Mouse (Mus musculus) olfactory bulb, adult 2 months (tissue): ENCODE measurements at regions not wholly inside any gene's neighbourhood (a gene's known extent, or its start where the extent isn't known, plus 50 kb on each side); places are given as distances from the start of the nearest gene placed in this dataset.

Source experiments
- CTCF ChIP-seq: fragments of 200-500 bp; IDR thresholded peaks from 2 replicates; pipeline ENCODE4 v1.5.1; 2012; ENCODE audit warnings: low read depth, mild to moderate bottlenecking, low read length, moderate library complexity; ENCODE audit not compliant: insufficient read depth
- POLR2A ChIP-seq: fragments of 200-500 bp; IDR thresholded peaks from 2 replicates; pipeline ENCODE4 v1.6.1; 2012; ENCODE audit warnings: mild to moderate bottlenecking, low read depth, low read length, moderate library complexity; ENCODE audit not compliant: insufficient read depth

DNA sequence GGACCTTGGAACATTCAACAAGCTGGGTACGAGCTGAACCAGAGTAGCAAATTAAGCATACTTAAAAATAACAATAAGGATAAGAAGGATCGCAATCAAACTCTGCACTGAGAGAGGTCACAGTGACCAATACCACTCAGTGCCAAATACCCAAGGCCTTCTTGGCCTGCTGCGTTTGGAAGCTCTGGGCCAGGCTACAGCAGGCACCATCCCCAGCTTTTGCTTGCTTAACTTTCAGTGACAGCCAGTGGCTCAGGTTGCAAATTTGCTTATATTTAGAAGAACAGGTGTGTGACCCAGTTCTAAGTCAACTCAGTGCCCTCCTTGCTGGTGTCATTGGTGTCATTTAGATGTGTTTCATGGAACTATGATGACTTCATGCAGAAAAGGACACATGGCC lies 335.7 kb upstream of the Gm9747 start:
- TF ChIP-seq CTCF (no peak), POLR2A (no peak)
